Mouse (Mus musculus) forebrain, embryonic 12.5 days (tissue): ENCODE measurements around the gene Gng7. TPM values are rescaled to one million over a fixed set of nuclear protein-coding genes. Genes with fewer than 3 reads are reported as not detected.

ENCODE experiments used
- ATAC-seq: fragments of 200-750 bp; cut with Nextera tagmentation; 2 replicates; pipeline ENCODE4 v1.8.0; 2017; ENCODE audit warnings: moderate TSS enrichment; ENCODE audit not compliant: low FRiP score
- H3K27ac ChIP-seq: fragments of 300-500 bp; sonication (generic); 2 replicates; pipeline ENCODE4 v1.5.1; 2016; ENCODE audit warnings: mild to moderate bottlenecking
- H3K27me3 ChIP-seq: fragments of 300-500 bp; sonication (generic); 2 replicates; pipeline ENCODE4 v1.6.1; 2016; ENCODE audit warnings: mild to moderate bottlenecking
- H3K36me3 ChIP-seq: fragments of 300-500 bp; sonication (generic); replicated peaks from 2 replicates; pipeline ENCODE4 v1.6.1; 2016; ENCODE audit warnings: mild to moderate bottlenecking
- H3K4me1 ChIP-seq: fragments of 300-500 bp; sonication (generic); 2 replicates; pipeline ENCODE4 v1.6.1; 2016
- H3K4me2 ChIP-seq: fragments of 300-500 bp; sonication (generic); 2 replicates; pipeline ENCODE4 v1.6.1; 2016; ENCODE audit warnings: mild to moderate bottlenecking, moderate library complexity
- H3K4me3 ChIP-seq: fragments of 300-500 bp; sonication (generic); replicated peaks from 2 replicates; pipeline ENCODE4 v1.5.1; 2016; ENCODE audit warnings: mild to moderate bottlenecking
- H3K9ac ChIP-seq: fragments of 300-500 bp; sonication (generic); 2 replicates; pipeline ENCODE4 v1.6.1; 2016; ENCODE audit warnings: mild to moderate bottlenecking
- H3K9me3 ChIP-seq: fragments of 300-500 bp; sonication (generic); 2 replicates; pipeline ENCODE4 v1.6.1; 2016
- WGBS: fragments of 180-500 bp; shearing (Covaris S2); methylation state at CpG from one replicate; pipeline ENCODE4 v1.1.7; 2016; 5-methylcytosine and 5-hydroxymethylcytosine counted together
- polyA plus RNA-seq: library from polyadenylated mRNA; unstranded; fragments of >200 nt; fragmentation: Nextera tagmentation; extraction: Ambion mirVana; gene quantifications from 2 replicates; pipeline ENCODE4 v1.2.1, GENCODE M21; 2016

Gene Gng7
- polyA plus RNA-seq, 1 experiment from 2014 or later = 9.8 TPM

DNA sequence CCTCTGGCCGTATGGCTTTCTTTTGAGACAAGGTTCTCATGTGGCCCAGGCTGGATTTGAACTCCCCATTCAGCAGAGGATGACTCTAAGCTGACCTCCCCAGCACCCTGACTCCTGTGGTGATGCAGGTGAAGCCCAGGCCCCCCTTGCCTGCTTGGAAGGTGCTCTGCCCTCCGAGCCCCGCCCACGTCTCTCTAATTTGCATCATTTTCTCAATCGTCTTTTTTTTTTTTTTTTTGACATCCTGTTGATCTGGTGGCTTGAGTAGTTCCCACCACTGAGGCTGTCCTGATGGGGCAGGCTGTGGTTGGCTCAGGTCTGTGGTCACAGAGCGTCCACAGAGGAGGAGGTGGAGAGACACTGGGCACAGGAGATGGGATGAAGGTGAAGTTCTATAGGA, 25.3 kb downstream of the Gng7 start:
- H3K27me3 ChIP-seq = peaks cover 60% of the 10 kb centered on the region
- no peak overlapping the region for H3K4me2 ChIP-seq
- H3K9me3 ChIP-seq = no peaks in the 10 kb centered on the region
- H3K4me1 ChIP-seq = peaks cover 8% of the 10 kb centered on the region
- H3K27ac ChIP-seq = no peak overlapping the region
- H3K9ac ChIP-seq = no peak overlapping the region
- ATAC-seq = no peak
- no peaks in the 10 kb centered on the region for H3K36me3 ChIP-seq
- 70% methylated on average over 6 of the region's 6 CpGs for WGBS
- H3K4me3 ChIP-seq = no peak overlapping the region

DNA sequence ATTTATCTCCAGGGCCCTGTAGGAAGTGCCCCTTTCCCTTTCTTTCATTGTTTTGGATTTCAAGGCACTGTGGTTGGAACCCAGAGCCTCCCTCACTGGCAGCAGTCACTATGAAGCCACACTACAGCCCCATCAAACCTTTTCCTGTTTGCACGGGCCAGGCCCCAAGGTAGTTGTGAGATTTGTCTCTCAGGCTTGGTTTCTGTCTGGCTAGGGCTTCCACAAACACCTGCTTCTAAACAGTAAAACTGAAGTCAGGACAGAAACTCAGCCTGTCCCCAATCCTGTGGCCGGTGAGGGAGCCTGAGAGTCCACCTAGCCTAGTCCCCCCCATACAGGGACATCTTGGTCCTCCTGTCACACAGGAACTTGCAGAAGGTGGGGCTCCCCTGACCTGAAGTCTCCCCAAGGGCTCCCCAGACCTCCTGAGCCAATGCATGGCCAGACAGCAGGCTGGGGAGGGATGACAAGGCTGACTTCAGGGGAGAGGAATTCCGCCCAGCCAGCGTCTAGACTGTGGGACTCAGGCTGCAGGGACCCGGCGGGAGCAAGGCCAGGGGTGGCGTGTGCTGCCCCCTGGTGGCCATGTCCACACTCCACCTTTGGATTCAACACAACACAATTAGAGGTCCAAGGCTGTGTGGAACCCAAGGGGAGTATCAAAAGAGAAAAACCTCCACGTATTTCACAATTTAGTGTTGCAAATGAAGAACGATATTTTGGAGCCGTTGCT, 26.9 kb downstream of the Gng7 start:
- Histone ChIP-seq H3K27me3 (peaks cover 64% of the 10 kb centered on the region), H3K4me3 (no peak overlapping the region)

DNA sequence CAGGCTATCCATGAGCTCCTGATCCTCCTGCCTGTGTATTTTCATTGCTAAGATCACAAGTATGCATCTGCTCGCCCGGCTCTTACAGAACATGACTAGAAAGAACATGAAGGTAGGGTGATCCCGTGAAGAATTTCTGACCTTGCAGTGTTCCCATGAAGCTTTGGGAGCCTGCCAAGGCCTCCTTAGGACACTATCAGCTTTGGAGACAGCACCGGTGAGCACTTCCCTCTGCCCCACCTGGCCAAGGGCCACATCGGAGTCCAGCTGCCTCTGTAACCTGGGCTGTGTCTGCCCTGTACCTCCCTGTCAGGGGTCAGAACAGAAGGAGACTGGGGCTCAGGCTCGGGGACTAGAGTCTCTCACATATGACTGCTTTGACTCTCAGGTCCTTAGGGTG, 28.0 kb downstream of the Gng7 start:
- no peaks in the 10 kb centered on the region for H3K36me3 ChIP-seq
- H3K27ac ChIP-seq = no peak overlapping the region
- H3K9ac ChIP-seq = no peak overlapping the region
- peaks cover 8% of the 10 kb centered on the region for H3K4me1 ChIP-seq
- H3K4me2 ChIP-seq = no peak overlapping the region
- no peak overlapping the region for H3K4me3 ChIP-seq
- peaks cover 60% of the 10 kb centered on the region for H3K27me3 ChIP-seq
- 72% methylated on average over 6 of the region's 6 CpGs for WGBS
- H3K9me3 ChIP-seq = no peaks in the 10 kb centered on the region
- no peak for ATAC-seq

More for the DNA sequence above, 26.9 kb downstream of the Gng7 start:
- H3K27ac ChIP-seq = no peak overlapping the region
- H3K9ac ChIP-seq = peak overlapping the region; percentile 38; the same call in 1 of the 2 replicates
- 11% methylated on average over 10 of the region's 10 CpGs for WGBS
- H3K9me3 ChIP-seq = no peaks in the 10 kb centered on the region
- peaks cover 8% of the 10 kb centered on the region for H3K4me1 ChIP-seq
- no peak overlapping the region for H3K4me2 ChIP-seq
- ATAC-seq = peak; percentile 83
- H3K36me3 ChIP-seq = no peaks in the 10 kb centered on the region

DNA sequence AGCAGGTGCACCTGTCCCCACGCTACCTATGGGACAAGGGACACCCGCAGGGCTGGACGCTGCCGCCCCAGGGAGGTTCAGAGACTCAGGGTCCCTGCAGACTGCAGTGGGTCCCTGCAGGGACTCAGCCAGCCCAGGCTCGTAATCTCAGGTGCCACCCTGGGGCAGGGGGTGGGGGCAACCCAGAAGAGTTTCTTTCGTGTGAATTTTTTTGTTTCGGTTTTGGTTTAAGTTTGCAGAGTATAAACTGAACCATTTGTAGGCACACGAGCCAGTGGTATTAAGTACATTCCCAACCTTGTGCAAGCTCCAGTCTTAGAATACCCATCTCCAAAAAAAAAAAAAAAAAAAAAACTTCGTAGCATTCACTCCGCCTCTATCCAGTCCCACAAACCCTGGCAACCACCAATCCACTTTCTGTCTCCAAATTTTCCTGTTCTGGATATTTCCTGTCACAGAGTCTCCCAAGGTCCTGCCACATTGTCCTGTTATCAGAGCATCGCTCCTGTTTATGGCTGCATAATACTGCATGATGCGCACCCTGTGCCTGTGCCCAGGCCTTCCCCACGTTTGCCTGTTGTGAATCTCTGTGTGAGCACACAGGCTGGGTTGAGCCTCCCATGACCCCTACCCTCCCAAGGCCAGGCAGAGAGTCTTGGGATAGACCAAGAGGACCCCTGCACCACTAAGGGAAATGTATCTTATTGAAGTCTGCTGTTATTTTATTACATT, 28.6 kb downstream of the Gng7 start:
- H3K4me1 ChIP-seq = peaks cover 8% of the 10 kb centered on the region
- WGBS = 34% methylated on average over 13 of the region's 13 CpGs
- peak overlapping the region; percentile 17; the same call in 1 of the 2 replicates for H3K9ac ChIP-seq
- H3K4me3 ChIP-seq = peak overlapping the region; percentile 4; the same call in 1 of the 2 replicates
- no peak for ATAC-seq
- H3K27ac ChIP-seq = no peak overlapping the region
- no peaks in the 10 kb centered on the region for H3K9me3 ChIP-seq
- peaks cover 60% of the 10 kb centered on the region for H3K27me3 ChIP-seq
- no peaks in the 10 kb centered on the region for H3K36me3 ChIP-seq
- peak overlapping the region; percentile 33 for H3K4me2 ChIP-seq

DNA sequence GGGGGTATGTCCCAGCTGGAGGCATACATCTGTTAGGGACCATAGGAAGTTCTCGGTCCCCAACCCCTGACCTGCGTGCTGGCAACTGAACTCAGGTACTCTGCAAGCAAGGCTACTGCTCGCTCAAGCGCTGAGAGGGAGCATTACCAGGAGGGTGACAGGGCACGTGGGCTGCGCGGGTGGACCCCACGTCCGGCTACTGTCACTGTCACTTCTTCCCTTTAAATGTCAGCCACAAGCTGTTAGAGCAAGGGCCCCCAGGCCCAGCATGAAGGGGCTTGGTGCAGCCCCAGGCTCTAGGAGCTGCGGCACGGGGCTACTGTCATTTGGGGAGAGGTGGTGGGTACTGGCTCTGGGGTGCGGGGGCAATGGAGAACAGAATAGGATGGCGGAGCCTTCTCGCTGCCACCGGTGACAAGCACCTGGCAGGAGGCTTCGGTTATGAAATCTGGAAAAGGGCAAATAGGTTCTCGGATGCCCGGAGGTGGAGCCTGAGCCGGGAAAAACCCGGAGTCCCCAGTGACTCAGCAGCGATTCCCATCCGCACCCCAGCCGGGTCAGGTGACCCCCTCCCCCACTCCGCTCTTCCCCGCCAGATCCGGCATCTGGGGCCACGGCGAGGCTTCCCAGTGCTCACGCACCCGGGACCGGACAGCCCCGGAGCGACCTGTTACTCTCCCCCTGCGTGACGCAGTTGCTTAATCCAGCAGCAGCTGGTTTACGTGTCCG, 29.3 kb downstream of the Gng7 start:
- H3K27ac ChIP-seq = no peak overlapping the region
- peaks cover 8% of the 10 kb centered on the region for H3K4me1 ChIP-seq
- peak overlapping the region; percentile 4; the same call in 1 of the 2 replicates for H3K4me3 ChIP-seq
- no peaks in the 10 kb centered on the region for H3K36me3 ChIP-seq
- H3K27me3 ChIP-seq = peaks cover 60% of the 10 kb centered on the region
- peak overlapping the region; percentile 17; the same call in 1 of the 2 replicates for H3K9ac ChIP-seq
- no peaks in the 10 kb centered on the region for H3K9me3 ChIP-seq
- no peak for ATAC-seq
- peak overlapping the region; percentile 33 for H3K4me2 ChIP-seq
- 9% methylated on average over 37 of the region's 37 CpGs for WGBS

DNA sequence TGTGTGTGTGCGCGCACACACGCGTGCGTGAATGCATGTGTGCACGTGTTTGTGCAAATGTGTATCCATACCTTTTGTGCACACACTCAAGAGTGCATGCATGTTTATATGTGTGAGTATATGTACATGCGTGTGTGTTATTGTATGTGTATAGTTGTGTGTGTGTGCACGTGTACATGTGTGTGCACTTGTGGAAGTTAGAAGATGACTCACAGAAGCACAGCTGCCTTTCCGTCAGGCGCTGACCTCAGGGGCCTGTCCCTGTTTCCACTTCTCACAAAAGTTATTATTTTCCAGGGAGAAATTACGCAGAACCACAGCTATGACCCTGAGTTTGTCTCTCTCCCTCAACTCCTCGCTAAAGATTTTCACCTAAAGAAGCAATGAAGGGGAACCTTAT, 30.5 kb downstream of the Gng7 start:
- Histone ChIP-seq H3K4me1 (peaks cover 8% of the 10 kb centered on the region), H3K27me3 (peaks cover 58% of the 10 kb centered on the region)

DNA sequence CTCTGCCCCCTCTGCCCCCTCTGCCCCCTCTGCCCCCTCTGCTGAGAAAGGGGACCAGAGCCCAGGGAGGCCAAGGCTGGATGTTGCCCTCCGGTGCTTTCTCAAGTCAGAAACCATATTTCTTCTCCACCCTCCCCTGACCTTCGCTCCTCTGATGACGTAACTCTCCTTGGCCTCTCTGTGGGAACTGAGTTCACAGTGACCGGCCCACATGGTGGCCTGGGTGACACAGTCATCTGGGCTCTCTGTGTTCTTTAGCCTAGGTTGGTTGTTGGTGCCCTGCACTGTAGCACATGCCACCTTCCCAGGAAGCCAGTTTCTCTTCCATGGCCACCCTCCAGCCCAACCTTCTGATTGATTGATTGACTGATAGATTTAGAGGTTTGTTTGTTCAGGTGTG, 32.4 kb downstream of the Gng7 start:
- peaks cover 8% of the 10 kb centered on the region for H3K4me1 ChIP-seq
- no peaks in the 10 kb centered on the region for H3K36me3 ChIP-seq
- H3K27me3 ChIP-seq = peaks cover 43% of the 10 kb centered on the region
- H3K27ac ChIP-seq = no peak overlapping the region
- H3K4me2 ChIP-seq = no peak overlapping the region
- H3K9ac ChIP-seq = no peak overlapping the region
- 83% methylated on average over 4 of the region's 4 CpGs for WGBS
- no peak for ATAC-seq
- H3K4me3 ChIP-seq = no peak overlapping the region
- no peaks in the 10 kb centered on the region for H3K9me3 ChIP-seq

More for the DNA sequence above, 30.5 kb downstream of the Gng7 start:
- Histone ChIP-seq H3K4me3 (no peak overlapping the region), H3K36me3 (no peaks in the 10 kb centered on the region), H3K4me2 (no peak overlapping the region), H3K27ac (no peak overlapping the region), H3K9me3 (no peaks in the 10 kb centered on the region), H3K9ac (no peak overlapping the region)
- 90% methylated on average over 12 of the region's 12 CpGs for WGBS
- no peak for ATAC-seq

DNA sequence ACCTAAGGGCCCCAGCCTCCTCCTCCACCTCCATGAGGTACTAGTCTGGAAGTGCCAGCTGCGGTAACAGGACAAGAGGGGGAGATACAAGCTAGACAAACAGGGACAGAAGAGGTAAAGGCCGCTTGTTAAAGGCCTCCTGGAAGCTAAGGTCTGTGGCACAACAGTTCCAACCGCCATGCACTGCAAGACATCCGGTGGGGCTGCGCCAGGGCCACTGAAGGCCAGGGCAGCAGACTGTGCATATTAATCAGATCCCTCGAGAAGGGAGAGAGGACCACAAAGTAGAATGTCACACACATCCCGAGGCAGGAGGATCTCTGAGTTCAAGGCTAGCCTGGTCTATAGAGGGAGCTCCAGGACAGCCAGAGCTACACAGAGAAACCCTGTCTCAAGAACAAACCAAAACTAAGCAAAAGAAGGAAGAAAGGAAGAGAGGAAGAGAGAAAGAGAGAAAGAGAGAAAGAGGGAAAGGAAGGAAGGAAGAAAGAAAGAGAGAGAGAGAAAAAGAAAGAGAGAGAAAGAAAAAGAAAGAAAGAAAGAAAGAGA, 33.1 kb downstream of the Gng7 start:
- no peak overlapping the region for H3K4me2 ChIP-seq
- no peaks in the 10 kb centered on the region for H3K9me3 ChIP-seq
- ATAC-seq = no peak
- no peaks in the 10 kb centered on the region for H3K36me3 ChIP-seq
- H3K4me1 ChIP-seq = peaks cover 8% of the 10 kb centered on the region
- peaks cover 36% of the 10 kb centered on the region for H3K27me3 ChIP-seq
- H3K4me3 ChIP-seq = no peak overlapping the region
- 61% methylated on average over 7 of the region's 7 CpGs for WGBS
- no peak overlapping the region for H3K27ac ChIP-seq
- H3K9ac ChIP-seq = no peak overlapping the region

DNA sequence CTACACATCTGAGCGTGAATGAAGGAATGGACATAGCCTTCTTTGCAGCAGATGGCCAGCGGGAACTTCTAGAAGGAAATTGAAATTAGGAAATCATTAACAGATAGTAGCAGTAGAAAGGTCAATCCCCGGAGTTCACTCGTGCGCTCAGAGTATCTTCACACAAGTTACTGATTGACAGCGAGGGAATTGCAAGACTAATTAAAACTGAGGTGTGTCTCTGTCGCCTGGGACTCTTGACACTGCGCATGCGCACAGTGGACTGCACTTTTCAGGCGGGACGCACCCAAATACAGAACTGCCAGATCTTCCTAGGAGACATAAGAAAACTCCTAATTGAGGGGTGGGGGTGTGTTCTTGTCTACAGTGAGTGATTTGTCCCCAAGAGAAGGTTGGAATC, 39.3 kb downstream of the Gng7 start:
- Histone ChIP-seq H3K36me3 (no peaks in the 10 kb centered on the region), H3K4me2 (no peak overlapping the region), H3K9me3 (0 out of 2 replicates have a peak, but pooled peaks cover 5% of the 10 kb centered on the region), H3K4me1 (peaks cover 4% of the 10 kb centered on the region; the same call in 1 of the 2 replicates), H3K27me3 (no peaks in the 10 kb centered on the region), H3K4me3 (no peak overlapping the region), H3K27ac (no peak overlapping the region), H3K9ac (no peak overlapping the region)
- 91% methylated on average over 11 of the region's 11 CpGs for WGBS
- ATAC-seq = no peak

DNA sequence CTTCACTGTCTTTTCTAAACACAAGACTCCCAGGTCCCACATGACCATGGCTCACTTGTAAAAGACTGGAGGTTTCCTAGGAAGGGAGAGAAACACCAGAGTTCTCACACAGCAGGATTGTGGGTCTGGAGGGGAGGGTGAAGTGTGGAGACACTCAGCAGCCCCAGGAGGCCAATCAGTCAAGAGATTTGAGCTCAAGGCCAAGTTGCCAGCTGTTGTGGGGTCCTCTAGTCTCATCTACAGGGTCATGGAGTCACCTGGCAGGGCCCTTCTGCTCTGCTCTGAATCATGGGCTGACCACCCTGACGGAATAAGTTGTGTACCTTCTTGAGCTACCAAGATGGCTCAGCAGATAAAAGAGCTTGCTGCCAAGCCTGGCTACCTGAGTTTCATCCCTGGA, 41.0 kb downstream of the Gng7 start:
- 95% methylated on average over 1 of the region's 1 CpGs for WGBS
- Histone ChIP-seq H3K4me1 (peaks cover 4% of the 10 kb centered on the region; the same call in 1 of the 2 replicates), H3K9me3 (0 out of 2 replicates have a peak, but pooled peaks cover 5% of the 10 kb centered on the region), H3K27me3 (no peaks in the 10 kb centered on the region), H3K27ac (no peak overlapping the region), H3K36me3 (no peaks in the 10 kb centered on the region), H3K4me3 (no peak overlapping the region), H3K4me2 (no peak overlapping the region), H3K9ac (no peak overlapping the region)
- ATAC-seq = no peak

DNA sequence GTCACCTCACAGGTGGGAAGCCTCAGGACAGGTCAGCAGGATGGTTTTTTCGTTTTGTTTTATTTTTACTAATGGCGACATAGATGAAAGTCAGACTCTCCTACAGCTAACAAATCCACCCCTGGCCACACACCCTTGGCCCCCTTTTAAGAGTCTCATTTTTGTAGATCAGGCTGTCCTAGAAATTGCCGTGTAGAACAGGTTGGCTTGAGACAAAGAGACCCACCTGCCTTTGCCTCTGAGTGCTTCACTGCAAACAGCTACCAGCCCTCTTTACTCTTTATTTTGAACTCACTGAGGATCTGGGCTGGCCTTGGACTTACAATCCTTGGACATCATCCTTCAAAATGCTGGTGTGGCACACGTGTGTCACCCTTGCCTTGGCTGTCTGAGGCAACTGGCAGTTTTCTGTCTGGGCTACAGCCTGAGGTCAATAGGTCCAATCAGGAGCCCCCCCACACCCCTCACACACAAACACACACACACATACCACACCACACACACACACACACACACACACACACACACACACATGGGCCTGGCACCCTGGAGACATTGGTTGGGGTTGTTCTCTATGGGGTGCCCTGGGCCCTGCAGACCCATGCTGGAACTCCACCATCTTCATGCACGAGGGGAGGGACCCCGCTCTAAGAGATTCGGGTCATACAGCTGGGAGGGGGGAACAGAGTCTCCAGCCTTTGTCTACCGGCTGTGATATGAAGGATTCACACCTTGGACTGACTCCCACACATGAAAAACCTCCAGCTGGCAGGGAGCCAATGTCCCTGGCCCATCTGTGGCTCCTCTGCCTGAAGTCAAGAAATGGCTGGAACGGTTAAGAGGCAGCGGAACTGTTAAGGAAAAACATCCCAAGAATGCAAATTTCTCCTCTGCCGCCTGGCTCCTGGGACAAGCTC, 42.4 kb downstream of the Gng7 start:
- H3K9ac ChIP-seq = no peak overlapping the region
- H3K4me2 ChIP-seq = no peak overlapping the region
- H3K27me3 ChIP-seq = no peaks in the 10 kb centered on the region
- 68% methylated on average over 11 of the region's 11 CpGs for WGBS
- peaks cover 5% of the 10 kb centered on the region; the same call in 1 of the 2 replicates for H3K4me1 ChIP-seq
- ATAC-seq = no peak
- H3K36me3 ChIP-seq = no peaks in the 10 kb centered on the region
- 0 out of 2 replicates have a peak overlapping the region, but pooled peaks have one; percentile 13 for H3K27ac ChIP-seq
- H3K9me3 ChIP-seq = 0 out of 2 replicates have a peak, but pooled peaks cover 5% of the 10 kb centered on the region
- H3K4me3 ChIP-seq = no peak overlapping the region
